Mouse (Mus musculus) stomach, postnatal 0 days (tissue): ENCODE measurements around the gene Dmwd. TPM values are rescaled to one million over a fixed set of nuclear protein-coding genes. Genes with fewer than 3 reads are reported as not detected.

Source experiments
- ATAC-seq: fragments of 200-750 bp; cut with Nextera tagmentation; 2 replicates; pipeline ENCODE4 v1.8.0; 2017; ENCODE audit not compliant: low FRiP score, low TSS enrichment
- DNase-seq: peaks from one replicate; pipeline ENCODE4 v3.0.0-alpha.2; 2016; ENCODE audit warnings: low spot score
- H3K27ac ChIP-seq: fragments of 300-500 bp; sonication (generic); replicated peaks from 2 replicates; pipeline ENCODE4 v1.5.1; 2014; ENCODE audit warnings: mild to moderate bottlenecking, control low read depth
- H3K27me3 ChIP-seq: fragments of 300-500 bp; sonication (generic); 2 replicates; pipeline ENCODE4 v1.6.1; 2014; ENCODE audit warnings: low read length; ENCODE audit not compliant: control insufficient read depth, insufficient read depth
- H3K36me3 ChIP-seq: fragments of 300-500 bp; sonication (generic); 2 replicates; pipeline ENCODE4 v1.6.1; 2014; ENCODE audit warnings: low read length, mixed read lengths; ENCODE audit not compliant: control insufficient read depth, insufficient read depth
- H3K4me1 ChIP-seq: fragments of 300-500 bp; sonication (generic); replicated peaks from 2 replicates; pipeline ENCODE4 v1.6.1; 2014; ENCODE audit warnings: antibody characterized with exemption; ENCODE audit not compliant: control insufficient read depth, insufficient read depth
- H3K4me2 ChIP-seq: fragments of 300-500 bp; sonication (generic); replicated peaks from 2 replicates; pipeline ENCODE4 v1.6.1; 2014; ENCODE audit warnings: low read depth, mild to moderate bottlenecking, control low read depth, moderate library complexity
- H3K4me3 ChIP-seq: fragments of 300-500 bp; sonication (generic); 2 replicates; pipeline ENCODE4 v1.5.1; 2014; ENCODE audit warnings: low read depth, low read length, control low read depth
- H3K9ac ChIP-seq: fragments of 300-500 bp; sonication (generic); 2 replicates; pipeline ENCODE4 v1.6.1; 2014; ENCODE audit warnings: mild to moderate bottlenecking, low read length, control low read depth, mixed read lengths
- H3K9me3 ChIP-seq: fragments of 300-500 bp; sonication (generic); 2 replicates; pipeline ENCODE4 v1.6.1; 2016; ENCODE audit warnings: low read length; ENCODE audit not compliant: control insufficient read depth
- CTCF ChIP-seq: IDR thresholded peaks from 2 replicates; pipeline ENCODE4 v1.5.1; 2016; ENCODE audit warnings: antibody characterized with exemption, low read depth, mild to moderate bottlenecking, moderate library complexity
- EP300 ChIP-seq: optimal IDR thresholded peaks from 2 replicates; pipeline ENCODE3; 2016; ENCODE audit warnings: antibody characterized with exemption
- WGBS: fragments of 180-500 bp; shearing (Covaris S2); extraction: QIAGEN DNeasy Blood & Tissue Kit; methylation state at CpG from one replicate; pipeline ENCODE4 v1.1.7; 2014; 5-methylcytosine and 5-hydroxymethylcytosine counted together
- polyA plus RNA-seq: library from polyadenylated mRNA; unstranded; fragments of >200 nt; fragmentation: Nextera tagmentation; extraction: Ambion mirVana; gene quantifications from 2 replicates; pipeline ENCODE4 v1.2.1, GENCODE M21; 2015

Gene Dmwd
- polyA plus RNA-seq, 1 experiment from 2014 or later = 4.5 TPM

GRCm38 (mm10) chr7:19053136-19053532, 22.9 kb upstream of the Dmwd start:
- no peak overlapping the region for H3K27ac ChIP-seq
- H3K4me2 ChIP-seq = no peak overlapping the region
- H3K4me3 ChIP-seq = no peak overlapping the region
- TF ChIP-seq CTCF (no peak), EP300 (no peak)
- H3K36me3 ChIP-seq = peaks cover 16% of the 10 kb centered on the region
- no peaks in the 10 kb centered on the region for H3K4me1 ChIP-seq
- no peaks in the 10 kb centered on the region for H3K27me3 ChIP-seq
- no peaks in the 10 kb centered on the region for H3K9me3 ChIP-seq
- 85% methylated on average over 7 of the region's 7 CpGs for WGBS
- DNase-seq (no peak), ATAC-seq (no peak)
- H3K9ac ChIP-seq = no peak overlapping the region

GRCm38 (mm10) chr7:19054047-19054776, 21.8 kb upstream of the Dmwd start, which contains the start of gene Rsph6a:
Gene Rsph6a, plus strand, starts transcription at chr7:19054690.
- H3K27me3 ChIP-seq = no peaks in the 10 kb centered on the region
- DNase-seq (peak; percentile 67), ATAC-seq (peak; percentile 40)
- no peak within 1 kb of the TSS for H3K9ac ChIP-seq
- no peak within 1 kb of the TSS for H3K4me3 ChIP-seq
- no peaks in the 10 kb centered on the region for H3K9me3 ChIP-seq
- TF ChIP-seq EP300 (no peak), CTCF (peak; percentile 75)
- WGBS = 31% methylated on average over 33 of the region's 33 CpGs
- no peak within 1 kb of the TSS for H3K4me2 ChIP-seq
- peaks cover 11% of the 10 kb centered on the region for H3K36me3 ChIP-seq
- no peak within 1 kb of the TSS for H3K27ac ChIP-seq
- H3K4me1 ChIP-seq = no peaks in the 10 kb centered on the region

- Histone ChIP-seq H3K9ac (no peak overlapping the region), H3K36me3 (peaks cover 7% of the 10 kb centered on the region), H3K9me3 (no peaks in the 10 kb centered on the region), H3K4me1 (no peaks in the 10 kb centered on the region), H3K4me2 (no peak overlapping the region), H3K27ac (no peak overlapping the region), H3K27me3 (no peaks in the 10 kb centered on the region), H3K4me3 (no peak overlapping the region)
- DNase-seq = no peak
- ATAC-seq = peak; percentile 9; the same call in 1 of the 2 replicates
- TF ChIP-seq EP300 (no peak), CTCF (no peak)
- WGBS = 73% methylated on average over 9 of the region's 9 CpGs
Observed at GRCm38 (mm10) chr7:19054777-19055076, 21.3 kb upstream of the Dmwd start.

- Histone ChIP-seq H3K27ac (no peak overlapping the region), H3K4me1 (no peaks in the 10 kb centered on the region), H3K4me2 (no peak overlapping the region), H3K4me3 (no peak overlapping the region), H3K9ac (no peak overlapping the region), H3K9me3 (no peaks in the 10 kb centered on the region), H3K27me3 (no peaks in the 10 kb centered on the region), H3K36me3 (peaks cover 5% of the 10 kb centered on the region)
- ATAC-seq = no peak
- DNase-seq = no peak
- WGBS = 84% methylated on average over 8 of the region's 8 CpGs
- no peak for TF ChIP-seq EP300
- TF ChIP-seq CTCF = no peak
Observed at GRCm38 (mm10) chr7:19055108-19055507, 20.9 kb upstream of the Dmwd start.

GRCm38 (mm10) chr7:19057405-19057804, 18.6 kb upstream of the Dmwd start:
- Histone ChIP-seq H3K27me3 (no peaks in the 10 kb centered on the region), H3K27ac (no peak overlapping the region), H3K36me3 (no peaks in the 10 kb centered on the region), H3K9me3 (no peaks in the 10 kb centered on the region), H3K4me2 (no peak overlapping the region), H3K9ac (no peak overlapping the region), H3K4me1 (no peaks in the 10 kb centered on the region), H3K4me3 (no peak overlapping the region)
- TF ChIP-seq EP300 (no peak), CTCF (no peak)
- DNase-seq (no peak), ATAC-seq (no peak)
- 81% methylated on average over 10 of the region's 10 CpGs for WGBS

- Histone ChIP-seq H3K9ac (no peak overlapping the region), H3K4me3 (peak overlapping the region; percentile 4; the same call in 1 of the 2 replicates)
Observed at GRCm38 (mm10) chr7:19065896-19066295, 10.1 kb upstream of the Dmwd start.

More at GRCm38 (mm10) chr7:19065896-19066295, 10.1 kb upstream of the Dmwd start:
- DNase-seq (no peak), ATAC-seq (peak; percentile 43; the same call in 1 of the 2 replicates)
- TF ChIP-seq EP300 (no peak), CTCF (no peak)
- no peaks in the 10 kb centered on the region for H3K9me3 ChIP-seq
- no peaks in the 10 kb centered on the region for H3K36me3 ChIP-seq
- no peaks in the 10 kb centered on the region; the same call in 1 of the 2 replicates for H3K27me3 ChIP-seq
- WGBS = 51% methylated on average over 13 of the region's 13 CpGs
- no peaks in the 10 kb centered on the region for H3K4me1 ChIP-seq
- H3K4me2 ChIP-seq = no peak overlapping the region
- H3K27ac ChIP-seq = no peak overlapping the region
